Mouse (Mus musculus) cerebellum, postnatal 25 days (tissue): Measurements from ENCODE around the gene Vmn2r31.
"Not testable (repeated sequence)": the region's sequence is repeated elsewhere in the genome, so short reads cannot be mapped to it uniquely, and the experiment has no call there.

Experiments
- DNase-seq, 2 experiments: peaks; one replicate each; pipeline ENCODE4 v3.0.0; 2021; ENCODE audit warnings: mixed read lengths in 2 of 2

Gene Vmn2r31

DNA sequence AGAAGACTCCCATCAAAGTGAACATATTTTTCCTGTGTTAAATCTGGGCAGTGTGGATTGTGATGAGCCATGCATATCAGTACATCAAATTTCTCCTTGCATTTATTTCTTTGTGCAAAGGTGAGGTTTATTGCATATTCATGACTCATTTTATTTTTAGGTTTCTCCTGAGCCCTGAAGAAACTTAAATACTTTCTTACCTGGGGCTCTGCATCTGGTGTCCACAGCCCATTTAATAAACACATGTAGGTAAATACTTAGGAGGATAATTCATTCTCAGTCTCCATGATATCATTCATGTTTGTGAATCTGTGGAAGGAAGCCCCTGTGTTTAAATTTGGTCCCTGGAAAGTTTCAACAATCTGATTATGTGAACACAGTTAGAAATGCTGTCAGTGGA, at the start of gene Vmn2r31:
Gene Vmn2r31, minus strand, starts transcription at position 101 of the 400 bp plus-strand sequence.
- not testable (repeated sequence) for DNase-seq

DNA sequence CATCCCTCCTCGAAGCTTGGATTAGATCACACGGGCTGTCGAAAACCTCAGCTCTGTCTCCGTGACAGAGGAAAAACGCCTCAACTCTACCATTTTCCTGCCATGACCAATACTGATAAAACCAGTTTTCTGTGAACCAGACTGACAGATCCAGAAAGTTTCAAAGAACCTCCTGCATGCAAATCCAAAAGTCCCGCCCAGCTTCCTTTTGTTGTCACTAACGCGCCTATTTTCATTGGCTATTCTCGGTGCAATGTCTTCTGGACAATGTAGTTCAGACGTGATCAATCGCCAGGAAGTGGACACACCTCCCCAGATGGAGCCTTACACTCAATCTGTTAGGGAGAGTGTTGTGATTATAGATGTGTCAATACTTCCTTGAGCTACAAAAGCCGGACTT, 25.1 kb downstream of the Vmn2r31 start, which contains the start of gene Gm45783:
Gene Gm45783, minus strand, starts transcription at position 143 of the 400 bp plus-strand sequence.
- DNase-seq = not testable (repeated sequence)

DNA sequence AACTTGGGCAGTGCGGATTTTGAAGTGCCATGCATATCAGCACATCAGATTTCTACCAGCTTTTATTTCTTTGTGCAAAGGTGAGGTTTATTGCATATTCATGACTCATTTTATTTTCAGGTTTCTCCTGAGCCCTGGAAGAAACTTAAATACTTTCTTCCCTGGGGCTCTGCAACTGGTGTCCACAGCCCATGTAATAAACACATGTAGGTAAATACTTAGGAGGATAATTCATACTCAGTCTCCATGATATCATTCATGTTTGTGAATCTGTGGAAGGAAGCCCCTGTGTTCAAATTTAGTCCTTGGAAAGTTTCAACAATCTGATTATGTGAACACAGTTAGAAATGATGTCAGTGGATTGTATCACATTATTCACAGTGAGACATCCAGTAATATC, 62.0 kb downstream of the Vmn2r31 start, which contains the start of gene Vmn2r30:
Gene Vmn2r30, minus strand, starts transcription at position 101 of the 400 bp plus-strand sequence.
- DNase-seq = not testable (repeated sequence)
